Mouse (Mus musculus) left cerebral cortex, postnatal 25 days (tissue): Measurements from ENCODE around the gene Arv1. TPM values are rescaled to one million over a fixed set of nuclear protein-coding genes. Genes with fewer than 3 reads are reported as not detected.

Experiments
- DNase-seq, 2 experiments: peaks; one replicate each; pipeline ENCODE4 v3.0.0; 2022; ENCODE audit warnings: low spot score in 2 of 2, mixed read lengths in 1 of 2
- intact Hi-C: fragments of 180-260 bp; cut with DNase I; formaldehyde crosslinking; loops from one replicate; pipeline ENCODE4 v1.15.1; 2025
- total RNA-seq, 2 experiments: library from RNA; stranded (reverse); gene quantifications; 2 replicates each; pipeline ENCODE4 v1.2.3; 2021

Arv1 gene
- total RNA-seq, 2 experiments from 2014 or later, result 11.1 to 11.4 TPM

- intact Hi-C loops, result no loop called here
- DNase-seq, result no peak
Observed at GRCm38 (mm10) chr8:124783228-124783627, 61.3 kb downstream of the Arv1 start.

Other genes starting within 250 kb of the Arv1 start
- 10 to 100 TPM; 37.0 to 39.3 TPM for gene Cog2, start 201.4 kb upstream of the Arv1 start, total RNA-seq
- 10 to 100 TPM; 21.5 to 23.9 TPM for gene Agt, start 152.4 kb upstream of the Arv1 start, total RNA-seq
- under 1 TPM in 1 of 2 experiments, not detected in 1; 0.21 TPM for gene Capn9, start 146.0 kb upstream of the Arv1 start, total RNA-seq
- 10 to 100 TPM; 50.5 to 55.8 TPM for gene 2310022B05Rik, start 58.8 kb upstream of the Arv1 start, total RNA-seq
- gene Ttc13, start 156 bp upstream of the Arv1 start, total RNA-seq, result 10 to 100 TPM; 39.1 to 46.4 TPM
- under 1 TPM in 1 of 2 experiments, not detected in 1; 0.25 TPM for gene Fam89a, start 29.7 kb downstream of the Arv1 start, total RNA-seq
- gene Trim67, start 71.0 kb downstream of the Arv1 start, total RNA-seq, result 1 to 10 TPM; 2.2 to 2.4 TPM
- gene Gnpat, start 140.9 kb downstream of the Arv1 start, total RNA-seq, result 10 to 100 TPM; 49.6 to 55.2 TPM
- 10 to 100 TPM; 20.3 to 21.6 TPM for gene 2810004N23Rik, start 141.0 kb downstream of the Arv1 start, total RNA-seq
- 10 to 100 TPM; 36.2 to 38.9 TPM for gene Exoc8, start 175.6 kb downstream of the Arv1 start, total RNA-seq
- 10 to 100 TPM; 12.7 to 12.9 TPM for gene Sprtn, start 175.7 kb downstream of the Arv1 start, total RNA-seq
- 10 to 100 TPM; 67.3 to 67.5 TPM for gene Egln1, start 227.2 kb downstream of the Arv1 start, total RNA-seq